ENCODE assay signal across 10 mouse cellular contexts in the genomic region with DNA sequence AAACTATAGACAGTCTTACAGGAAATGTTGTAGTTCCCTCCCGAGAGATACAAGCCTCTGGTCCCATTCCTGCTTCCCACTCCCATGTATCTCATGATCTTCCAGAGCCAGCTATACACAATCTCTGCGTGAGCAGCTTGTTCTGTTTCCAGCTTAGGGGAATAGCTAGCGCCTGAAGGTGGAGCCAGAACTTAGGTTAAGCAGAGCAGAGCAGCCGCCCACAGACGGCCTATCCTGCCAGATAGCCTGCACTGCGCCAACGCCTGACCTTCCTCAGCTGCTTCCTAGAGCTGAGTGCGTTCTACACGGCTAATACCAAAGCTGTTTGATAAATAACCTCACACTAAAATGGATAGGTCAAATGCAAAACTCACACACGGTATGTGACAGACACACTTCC. TPM values are rescaled to one million over a fixed set of nuclear protein-coding genes. Genes with fewer than 3 reads are reported as not detected.
DNase-seq lines count a peak whose midpoint lies in the region; ATAC-seq and TF ChIP-seq lines count a peak whose summit lies in the region.
"Had no signal": no experiment of that assay in that cellular context is flagged by ENCODE, and none has a peak within 500 bp of the region (broad histone marks: within the 10 kb centered on the region; RNA-seq: fewer than 3 reads in every experiment).

No protein-coding gene starts in this region.

- H3K4me3 ChIP-seq in midbrain, postnatal 0 days (ENCODE audit: low read depth, low read length): no peak overlapping the region
- no peak overlapping the region for H3K4me3 ChIP-seq in midbrain, embryonic 10.5 days
- H3K4me3 ChIP-seq in heart, embryonic 15.5 days: no peak overlapping the region
- H3K4me3 ChIP-seq: hindbrain, embryonic 15.5 days; liver, embryonic 13.5 days had no signal

- 82% methylated on average over 10 of the region's 10 CpGs for WGBS in midbrain, postnatal 0 days
- 85% methylated on average over 10 of the region's 10 CpGs for WGBS in midbrain, embryonic 10.5 days
- WGBS in heart, embryonic 15.5 days: 38% methylated on average over 10 of the region's 10 CpGs

- H3K4me1 ChIP-seq in midbrain, postnatal 0 days (ENCODE audit: insufficient read depth, low read length): no peaks in the 10 kb centered on the region
- peaks cover 8% of the 10 kb centered on the region; the same call in 1 of the 2 replicates for H3K4me1 ChIP-seq in midbrain, embryonic 10.5 days
- H3K4me1 ChIP-seq in heart, embryonic 15.5 days (replicated peaks): 0 out of 2 replicates have a peak, but pooled peaks cover 2% of the 10 kb centered on the region
- H3K4me1 ChIP-seq: hindbrain, embryonic 15.5 days; liver, embryonic 13.5 days had no signal

- DNase-seq in cerebellum, postnatal 10 days: peak; percentile 53 to 63
- DNase-seq in midbrain, postnatal 0 days (ENCODE audit: low spot score): peak; percentile 19
- DNase-seq in midbrain, embryonic 10.5 days (ENCODE audit: low spot score): no peak
- DNase-seq in lung, postnatal 14 days: peak; percentile 42
- no peak for DNase-seq in thymus, adult 18-20 months
- DNase-seq: liver, embryonic 13.5 days had no signal

- H3K36me3 ChIP-seq in midbrain, postnatal 0 days (ENCODE audit: insufficient read depth, low read length): peaks cover 3% of the 10 kb centered on the region; the same call in 1 of the 2 replicates
- H3K36me3 ChIP-seq in midbrain, embryonic 10.5 days: 0 out of 2 replicates have a peak, but pooled peaks cover 6% of the 10 kb centered on the region
- no peaks in the 10 kb centered on the region; the same call in 1 of the 2 replicates for H3K36me3 ChIP-seq in heart, embryonic 15.5 days
- H3K36me3 ChIP-seq: liver, embryonic 13.5 days had no signal

- H3K27me3 ChIP-seq in midbrain, postnatal 0 days (ENCODE audit: insufficient read depth, low read length): no peaks in the 10 kb centered on the region
- no peaks in the 10 kb centered on the region for H3K27me3 ChIP-seq in midbrain, embryonic 10.5 days (ENCODE audit: low read depth, poor library complexity, severe bottlenecking)
- H3K27me3 ChIP-seq in heart, embryonic 15.5 days: no peaks in the 10 kb centered on the region
- H3K27me3 ChIP-seq: hindbrain, embryonic 15.5 days; liver, embryonic 13.5 days had no signal

- no peak overlapping the region for H3K27ac ChIP-seq in midbrain, postnatal 0 days (ENCODE audit: low read depth, low read length)
- no peak overlapping the region for H3K27ac ChIP-seq in midbrain, embryonic 10.5 days (replicated peaks)
- H3K27ac ChIP-seq in heart, embryonic 15.5 days: no peak overlapping the region
- H3K27ac ChIP-seq: hindbrain, embryonic 15.5 days; liver, embryonic 13.5 days had no signal

- H3K4me2 ChIP-seq in midbrain, postnatal 0 days (ENCODE audit: low read depth, low read length, poor library complexity, severe bottlenecking): no peak overlapping the region
- H3K4me2 ChIP-seq in heart, embryonic 15.5 days: no peak overlapping the region
- H3K4me2 ChIP-seq: hindbrain, embryonic 15.5 days; liver, embryonic 13.5 days had no signal

- TF ChIP-seq CTCF in midbrain, postnatal 0 days (IDR thresholded peaks at IDR 0.05): peak; percentile 40

- no peak overlapping the region for H3K9ac ChIP-seq in midbrain, postnatal 0 days (replicated peaks; ENCODE audit: low read length, poor library complexity, severe bottlenecking)
- H3K9ac ChIP-seq in heart, embryonic 15.5 days: no peak overlapping the region
- H3K9ac ChIP-seq: hindbrain, embryonic 15.5 days; liver, embryonic 13.5 days had no signal

- ATAC-seq in cerebellum, adult (ENCODE audit: insufficient number of reproducible peaks, low FRiP score, low TSS enrichment): no peak
- ATAC-seq in midbrain, postnatal 0 days (ENCODE audit: low FRiP score): no peak
- ATAC-seq in heart, embryonic 15.5 days (replicated peaks; ENCODE audit: insufficient number of reproducible peaks, insufficient read depth, low FRiP score, low read depth): 0 out of 2 replicates have a peak, but pooled peaks have one; percentile 53
- ATAC-seq in activated CD4-positive, CD25-positive, alpha-beta regulatory T cell, adult 4 months: no peak

- H3K9me3 ChIP-seq in midbrain, postnatal 0 days (ENCODE audit: low read length): no peaks in the 10 kb centered on the region
- no peaks in the 10 kb centered on the region for H3K9me3 ChIP-seq in midbrain, embryonic 10.5 days (replicated peaks)
- no peaks in the 10 kb centered on the region for H3K9me3 ChIP-seq in heart, embryonic 15.5 days (replicated peaks)
- H3K9me3 ChIP-seq: hindbrain, embryonic 15.5 days; liver, embryonic 13.5 days had no signal

RNA-seq across cellular contexts. Expression of a gene that starts 23.1 kb away (rescaled TPM):
- total RNA-seq in midbrain, postnatal 0 days (2014; rRNA removed): 10.1 and 10.5 TPM in 2 replicates
- polyA plus RNA-seq in midbrain, postnatal 0 days (2015; fragmentation: Nextera tagmentation; extraction: Ambion mirVana): 5.8 and 6.6 TPM in 2 replicates
- 7.2 and 7.7 TPM in 2 replicates for polyA plus RNA-seq in midbrain, embryonic 10.5 days (2016; fragmentation: Nextera tagmentation; extraction: Ambion mirVana)
- polyA plus RNA-seq in heart, embryonic 15.5 days (2015; fragmentation: Nextera tagmentation; extraction: Ambion mirVana): 5.4 and 6.6 TPM in 2 replicates
- polyA plus RNA-seq in activated CD4-positive, CD25-positive, alpha-beta regulatory T cell, adult 4 months (2017; shearing (Covaris generic)): 10 to 100 TPM in 1 of 2 experiments, 1 to 10 TPM in 1; 8.4 to 11.3 TPM

RNA-seq across cellular contexts. Expression of a gene that starts 51.4 kb away (rescaled TPM):
- 10.2 and 15.8 TPM in 2 replicates for total RNA-seq in midbrain, postnatal 0 days (2014; rRNA removed)
- polyA plus RNA-seq in midbrain, postnatal 0 days (2015; fragmentation: Nextera tagmentation; extraction: Ambion mirVana): 12.5 and 15.4 TPM in 2 replicates
- polyA plus RNA-seq in midbrain, embryonic 10.5 days (2016; fragmentation: Nextera tagmentation; extraction: Ambion mirVana): 12.8 TPM in 2 replicates
- polyA plus RNA-seq in heart, embryonic 15.5 days (2015; fragmentation: Nextera tagmentation; extraction: Ambion mirVana): 19.5 and 25.5 TPM in 2 replicates
- polyA plus RNA-seq in activated CD4-positive, CD25-positive, alpha-beta regulatory T cell, adult 4 months (2017; shearing (Covaris generic)): 1 to 10 TPM in 1 of 2 experiments, under 1 TPM in 1; 0.60 to 1.1 TPM

Comparison
In these comparisons a context has a peak if more than half of its experiments do, and no peak if none do; other contexts are left out.
1. DNase-seq: peak in cerebellum, postnatal 10 days (2 of 2), midbrain, postnatal 0 days (single experiment) and lung, postnatal 14 days (single experiment); none in midbrain, embryonic 10.5 days (single experiment) and thymus, adult 18-20 months (0 of 2).